Mouse (Mus musculus): ENCODE results near the gene Iqcd. TPM values are rescaled to one million over a fixed set of nuclear protein-coding genes. Genes with fewer than 3 reads are reported as not detected.

Gene Iqcd
- total RNA-seq, 2 experiments from 2014 or later: 0.52 to 2.4 TPM

DNA sequence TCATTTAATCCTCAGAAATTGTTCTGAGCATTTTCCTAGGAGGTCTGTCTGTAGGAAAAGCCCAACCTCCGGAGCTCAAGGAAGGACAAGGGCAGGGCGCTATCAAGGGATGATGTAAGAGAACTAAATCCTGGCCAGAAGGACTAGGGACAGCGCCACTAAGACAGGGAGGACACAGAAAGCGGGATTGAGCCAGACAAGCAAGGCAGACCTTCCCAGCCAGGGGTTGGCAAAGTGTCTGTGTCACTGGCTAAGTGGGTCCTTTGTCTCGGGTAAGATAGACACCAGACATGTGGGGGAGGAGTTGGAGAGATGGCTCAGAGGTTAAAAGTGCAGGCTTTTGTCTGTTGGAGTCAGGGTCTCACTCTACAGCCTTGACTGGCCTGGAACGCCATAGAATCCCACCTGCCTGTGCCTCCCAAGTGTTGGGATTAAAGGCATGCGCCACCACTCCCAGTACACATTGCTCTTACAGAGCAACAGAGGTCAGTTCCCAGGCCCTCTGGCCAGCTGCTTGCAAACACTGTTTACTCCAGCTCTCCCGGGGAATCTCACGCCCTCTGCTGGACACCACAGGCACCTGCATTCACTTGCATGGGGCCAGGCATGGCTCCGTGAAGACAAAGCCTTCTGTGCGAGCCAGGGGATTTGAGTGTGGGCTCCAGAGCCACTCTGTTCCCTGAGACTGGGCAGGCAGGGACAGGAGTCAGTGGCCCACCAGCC lies 12.3 kb downstream of the Iqcd start:
- DNase-seq (ENCODE audit: low spot score in 2 of 2): no peak

GRCm38 (mm10) chr5:120602210-120602609 lies 13.4 kb downstream of the Iqcd start:
- DNase-seq (ENCODE audit: low spot score in 2 of 2): no peak

- DNase-seq (ENCODE audit: low spot score in 2 of 2): no peak
Observed at GRCm38 (mm10) chr5:120603515-120603914, 14.7 kb downstream of the Iqcd start.

- peak; percentile 76 to 90 for DNase-seq (ENCODE audit: low spot score in 2 of 2)
Observed at GRCm38 (mm10) chr5:120604839-120605238, 16.0 kb downstream of the Iqcd start.

- DNase-seq (ENCODE audit: low spot score in 2 of 2): no peak
Observed at GRCm38 (mm10) chr5:120605241-120605661, 16.4 kb downstream of the Iqcd start.

DNA sequence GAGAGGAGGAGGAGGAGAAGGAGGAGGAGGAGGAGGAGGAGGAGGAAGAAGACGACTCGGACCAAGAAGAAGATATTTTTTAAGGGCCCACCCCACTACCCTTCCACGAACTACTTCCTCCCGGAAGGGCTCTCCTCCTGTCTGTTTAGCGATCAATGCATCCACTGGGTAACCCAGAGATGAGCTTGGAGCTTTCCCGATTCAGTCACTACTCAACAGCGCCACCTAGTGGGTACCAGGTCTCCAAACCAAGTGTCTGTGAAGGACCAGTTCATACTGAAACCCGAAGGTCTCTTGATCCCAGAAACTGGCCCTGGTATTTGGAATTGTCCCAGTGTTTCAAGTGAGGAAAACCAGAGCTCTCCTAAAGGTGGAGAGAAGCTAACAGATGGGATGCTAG lies 16.9 kb downstream of the Iqcd start:
- DNase-seq (ENCODE audit: low spot score in 2 of 2): peak; percentile 91 to 94

DNA sequence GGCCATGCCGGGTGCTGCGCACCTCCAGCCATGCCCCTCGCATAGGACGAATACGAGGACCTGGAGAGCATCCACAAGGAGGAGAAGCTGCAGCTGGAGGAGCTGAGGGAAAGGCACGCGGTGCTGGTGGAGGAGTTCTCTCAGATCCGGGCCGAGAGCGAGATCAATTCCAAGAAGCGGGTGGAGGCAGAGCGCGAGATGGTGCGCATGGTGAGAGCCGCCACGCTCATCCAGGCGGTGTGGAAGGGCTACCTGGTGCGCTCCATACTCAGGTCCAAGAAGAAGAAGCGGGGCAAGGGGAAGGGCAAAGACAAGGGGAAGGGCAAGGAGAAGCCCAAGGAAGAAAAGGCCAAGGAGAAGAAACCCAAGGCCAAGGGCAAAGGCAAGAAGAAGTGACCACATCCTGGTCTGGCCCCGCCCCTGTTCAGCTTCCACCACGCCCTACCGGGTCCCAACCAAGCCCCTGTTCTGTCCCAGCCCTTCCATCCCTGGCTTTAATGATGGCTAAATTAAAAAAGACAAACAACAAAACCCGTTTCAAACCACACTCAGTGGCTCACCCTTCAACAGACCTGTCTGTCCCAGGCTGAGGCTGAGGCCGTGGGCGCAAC lies 17.9 kb downstream of the Iqcd start:
- DNase-seq (ENCODE audit: low spot score in 2 of 2): no peak

GRCm38 (mm10) chr5:120607335-120607734 lies 18.5 kb downstream of the Iqcd start:
- DNase-seq (ENCODE audit: low spot score in 2 of 2): no peak

DNA sequence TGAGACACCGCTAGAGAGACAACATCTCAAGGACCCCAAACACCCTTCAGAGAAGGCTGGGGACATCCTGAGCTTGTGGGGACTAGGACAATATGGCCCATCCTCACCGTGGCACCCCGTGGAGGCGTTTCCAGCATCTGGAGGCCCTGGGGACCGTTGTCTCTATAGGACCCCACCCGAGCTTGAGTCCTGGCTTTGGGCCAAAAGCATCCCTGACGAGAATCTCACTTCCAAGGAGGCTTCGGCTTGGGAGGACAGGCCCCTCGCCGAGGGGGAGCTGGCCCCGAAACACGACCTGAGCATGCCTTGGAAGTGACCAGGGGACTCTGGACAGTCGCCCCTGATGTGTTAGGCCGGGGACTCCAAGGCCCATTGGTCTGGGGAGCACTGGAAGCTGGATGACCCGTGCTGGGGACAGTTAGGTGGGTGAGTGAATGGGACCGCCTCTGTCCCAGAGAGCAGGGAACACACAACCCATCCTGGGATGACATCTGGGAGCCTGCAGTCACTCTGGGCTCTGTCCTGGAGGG lies 20.5 kb downstream of the Iqcd start:
- no peak for DNase-seq (ENCODE audit: low spot score in 2 of 2)

DNA sequence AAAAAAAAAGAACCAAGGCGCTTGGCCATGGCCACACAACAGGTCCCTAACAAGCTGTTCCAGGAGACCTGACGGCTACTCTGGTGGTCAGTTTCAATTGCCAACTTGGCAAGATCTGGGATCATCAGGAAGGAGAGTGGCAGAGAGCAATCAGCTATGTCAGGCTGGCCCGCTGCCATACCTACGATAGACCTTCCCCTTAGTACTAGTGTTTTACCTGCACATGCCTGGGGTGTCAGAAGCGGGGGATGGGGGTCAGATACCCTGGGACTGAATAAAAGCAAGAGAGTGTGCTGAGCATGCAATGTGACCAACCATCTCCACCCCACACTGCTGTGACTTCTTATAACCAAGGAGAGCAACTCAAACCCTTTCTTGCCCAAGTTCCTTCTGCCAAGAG lies 22.1 kb downstream of the Iqcd start:
- DNase-seq (ENCODE audit: low spot score in 2 of 2): no peak

DNA sequence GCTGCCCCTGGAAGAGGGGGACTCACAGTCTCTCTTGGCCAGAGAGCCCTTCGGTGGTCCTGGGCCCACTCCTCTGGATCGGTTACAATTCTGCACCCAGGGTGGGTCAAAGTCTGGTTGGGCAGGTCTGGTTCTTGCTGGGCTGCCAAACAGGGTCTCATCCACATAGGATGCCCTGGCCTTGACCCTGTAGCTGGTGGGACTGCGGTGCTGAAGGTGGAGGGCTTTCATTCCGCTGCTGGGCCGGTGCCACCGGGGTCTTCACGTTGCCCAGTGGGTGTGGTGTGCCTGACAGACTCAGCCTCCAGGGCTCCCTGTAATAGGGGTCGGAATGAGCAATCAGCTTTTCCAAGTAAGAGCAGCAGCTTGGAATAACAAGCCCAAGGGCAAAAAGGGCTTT lies 22.6 kb downstream of the Iqcd start:
- DNase-seq (ENCODE audit: low spot score in 2 of 2): peak in 1 of 2 experiments; percentile 28

GRCm38 (mm10) chr5:120612442-120612821 lies 23.6 kb downstream of the Iqcd start, which contains the start of the genes Rita1 and Ddx54:
Rita1 (minus strand) TSS chr5:120612589.
Ddx54 (plus strand) TSS chr5:120612739.
- peak; percentile 99 for DNase-seq (ENCODE audit: low spot score in 2 of 2)

DNA sequence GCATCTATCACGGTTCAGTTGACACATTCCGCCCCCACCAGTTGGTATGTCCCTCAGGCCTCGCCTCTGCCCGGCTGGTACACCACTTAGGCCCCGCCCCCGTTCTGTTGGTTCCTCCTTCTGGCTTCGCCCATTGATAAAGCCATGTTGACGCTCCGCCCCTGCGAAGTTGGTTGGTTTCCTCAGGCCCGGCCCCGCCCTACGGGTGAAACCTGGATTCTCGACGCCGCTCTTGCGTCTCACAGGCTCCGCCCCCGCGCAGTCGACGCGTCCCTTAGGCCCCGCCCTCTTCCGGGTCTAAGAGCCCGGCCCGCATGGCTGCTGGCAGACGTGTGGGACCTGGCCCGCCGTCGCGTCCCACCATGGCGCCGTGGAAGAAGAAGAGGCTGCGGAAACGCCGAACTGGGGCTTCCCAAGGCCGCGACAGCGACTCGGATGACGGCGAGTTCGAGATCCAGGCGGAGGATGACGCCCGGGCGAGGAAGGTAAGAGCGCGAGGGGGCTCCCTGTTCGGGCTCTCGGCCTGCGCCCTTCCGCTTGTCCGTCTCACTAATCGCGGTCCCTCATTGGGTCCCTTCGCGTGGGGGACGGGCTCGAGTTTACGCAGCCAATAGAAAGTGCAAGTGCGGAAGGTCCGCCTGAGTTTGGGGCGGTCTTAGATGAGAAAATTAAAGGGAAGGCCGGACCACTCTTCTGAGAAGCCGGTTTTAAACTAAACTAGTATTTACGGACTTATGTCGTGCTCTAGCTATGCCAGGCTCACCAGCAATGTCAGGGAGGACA lies 24.2 kb downstream of the Iqcd start:
- DNase-seq (ENCODE audit: low spot score in 2 of 2): peak; percentile 100

- no peak for DNase-seq (ENCODE audit: low spot score in 2 of 2)
Observed at GRCm38 (mm10) chr5:120615903-120616302, 27.1 kb downstream of the Iqcd start.

- no peak for DNase-seq (ENCODE audit: low spot score in 2 of 2)
Observed at GRCm38 (mm10) chr5:120618778-120619177, 30.0 kb downstream of the Iqcd start.

DNA sequence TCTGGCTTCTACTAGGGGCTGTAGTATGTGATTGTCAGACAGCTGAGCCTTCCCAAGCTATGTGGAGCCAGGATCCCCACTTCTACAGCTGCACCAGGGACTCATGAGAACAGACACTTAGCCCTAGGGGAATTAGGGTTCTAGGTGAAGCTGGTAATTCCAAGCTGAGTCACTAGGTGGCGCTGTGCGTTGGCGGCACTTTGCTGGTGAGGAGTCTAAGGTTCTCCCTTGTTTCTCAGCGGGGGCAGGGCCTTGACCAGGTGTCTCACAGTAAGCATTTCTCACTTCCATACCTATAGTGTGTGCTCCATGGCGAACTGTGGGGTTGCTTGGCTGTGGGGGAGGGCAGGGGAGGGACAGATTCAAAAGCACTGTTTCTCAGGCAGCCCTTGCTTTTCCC lies 30.4 kb downstream of the Iqcd start:
- DNase-seq (ENCODE audit: low spot score in 2 of 2): no peak

DNA sequence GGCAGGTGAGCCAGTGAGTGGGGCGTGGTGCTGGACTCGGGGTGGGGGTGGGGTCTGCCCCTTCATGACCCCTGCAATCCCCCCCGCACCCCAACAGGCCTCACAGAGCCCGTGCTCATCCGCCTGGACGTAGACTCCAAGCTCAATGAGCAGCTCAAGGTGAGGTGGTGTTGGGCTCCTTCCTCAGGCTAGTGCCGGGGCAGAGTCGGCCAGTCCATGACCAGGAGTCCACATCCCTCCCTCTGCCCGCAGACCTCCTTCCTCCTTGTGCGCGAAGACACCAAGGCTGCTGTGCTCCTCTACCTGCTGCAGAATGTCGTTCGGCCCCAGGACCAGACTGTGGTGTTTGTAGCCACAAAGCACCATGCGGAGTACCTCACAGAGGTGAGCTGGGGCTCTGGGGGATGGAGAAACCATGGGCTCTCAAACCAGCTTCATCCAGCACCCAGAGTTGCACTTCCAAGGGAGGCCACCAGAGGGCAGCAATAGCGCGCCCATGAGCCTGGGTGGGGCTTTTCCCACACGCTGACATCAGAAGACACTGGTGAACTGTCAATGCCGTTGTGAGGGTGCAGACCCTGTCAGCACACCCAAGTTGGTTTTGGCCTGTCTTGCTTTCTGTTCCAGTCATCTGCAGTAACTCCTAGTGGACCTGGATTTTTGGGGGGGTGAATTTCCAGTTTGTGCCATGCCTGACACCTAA lies 31.7 kb downstream of the Iqcd start:
- peak; percentile 87 to 89 for DNase-seq (ENCODE audit: low spot score in 2 of 2)

- DNase-seq (ENCODE audit: low spot score in 2 of 2): no peak
Observed at GRCm38 (mm10) chr5:120621078-120621765, 32.4 kb downstream of the Iqcd start.

DNA sequence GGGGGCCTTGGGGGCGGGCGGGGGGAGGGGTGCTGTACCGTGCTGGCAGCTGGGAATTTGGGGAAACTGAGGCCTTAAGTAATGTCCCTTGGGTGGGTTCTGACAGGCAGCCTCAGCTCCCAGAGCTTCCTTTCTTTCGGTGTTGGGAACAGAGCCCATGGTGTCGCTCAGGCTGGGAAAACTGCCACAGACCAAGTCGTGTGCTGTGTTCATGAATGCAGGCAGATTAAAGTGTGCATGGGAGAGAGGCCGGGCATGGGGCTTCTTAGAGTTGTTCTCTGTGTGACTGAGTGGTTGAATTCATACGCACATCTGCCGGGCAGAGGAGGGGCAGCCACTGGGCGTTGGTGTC lies 33.0 kb downstream of the Iqcd start:
- DNase-seq (ENCODE audit: low spot score in 2 of 2): no peak

GRCm38 (mm10) chr5:120622198-120622851 lies 33.5 kb downstream of the Iqcd start:
- no peak for DNase-seq (ENCODE audit: low spot score in 2 of 2)

Data from layer of hippocampus, postnatal 14 days (tissue).